Mouse (Mus musculus): ENCODE measurements around the gene Kcnk10. TPM values are rescaled to one million over a fixed set of nuclear protein-coding genes. Genes with fewer than 3 reads are reported as not detected.

The Kcnk10 gene
- polyA plus RNA-seq, 1 experiment from 2014 or later = not detected

GRCm38 (mm10) chr12:98443754-98444153 is 134.4 kb downstream of the Kcnk10 start:
- Histone ChIP-seq H3K79me2 (ENCODE audit: inconsistent target) (no peaks in the 10 kb centered on the region), H3K36me3 (ENCODE audit: inconsistent target) (no peaks in the 10 kb centered on the region), H3K4me3 (ENCODE audit: inconsistent target) (no peak overlapping the region), H3K27ac (no peak overlapping the region)
- WGBS (ENCODE audit: missing documents) = 83% methylated on average over 3 of the region's 3 CpGs

- Histone ChIP-seq H3K27ac (no peak overlapping the region), H3K36me3 (ENCODE audit: inconsistent target) (no peaks in the 10 kb centered on the region), H3K4me3 (ENCODE audit: inconsistent target) (no peak overlapping the region), H3K79me2 (ENCODE audit: inconsistent target) (no peaks in the 10 kb centered on the region)
- 60% methylated on average over 2 of the region's 2 CpGs for WGBS (ENCODE audit: missing documents)
These were observed 140.0 kb downstream of the Kcnk10 start for GRCm38 (mm10) chr12:98438080-98438479.

- no peak overlapping the region for H3K4me3 ChIP-seq (ENCODE audit: inconsistent target)
- H3K79me2 ChIP-seq (ENCODE audit: inconsistent target) = no peaks in the 10 kb centered on the region
- H3K27ac ChIP-seq = no peak overlapping the region
- H3K36me3 ChIP-seq (ENCODE audit: inconsistent target) = no peaks in the 10 kb centered on the region
- WGBS (ENCODE audit: missing documents) = 85% methylated on average over 5 of the region's 5 CpGs
These were observed 147.4 kb downstream of the Kcnk10 start for GRCm38 (mm10) chr12:98430683-98431082.

- 61% methylated on average over 7 of the region's 7 CpGs for WGBS (ENCODE audit: missing documents)
- no peak overlapping the region for H3K27ac ChIP-seq
These were observed 156.8 kb downstream of the Kcnk10 start for GRCm38 (mm10) chr12:98421340-98421739.

GRCm38 (mm10) chr12:98419849-98420248 is 158.3 kb downstream of the Kcnk10 start:
- no peaks in the 10 kb centered on the region for H3K36me3 ChIP-seq (ENCODE audit: inconsistent target)
- H3K79me2 ChIP-seq (ENCODE audit: inconsistent target) = no peaks in the 10 kb centered on the region
- 81% methylated on average over 6 of the region's 6 CpGs for WGBS (ENCODE audit: missing documents)
- H3K27ac ChIP-seq = no peak overlapping the region
- H3K4me3 ChIP-seq (ENCODE audit: inconsistent target) = no peak overlapping the region

More at GRCm38 (mm10) chr12:98421340-98421739, 156.8 kb downstream of the Kcnk10 start:
- Histone ChIP-seq H3K36me3 (ENCODE audit: inconsistent target) (no peaks in the 10 kb centered on the region), H3K4me3 (ENCODE audit: inconsistent target) (no peak overlapping the region), H3K79me2 (ENCODE audit: inconsistent target) (no peaks in the 10 kb centered on the region)

- WGBS (ENCODE audit: missing documents) = 68% methylated on average over 2 of the region's 2 CpGs
- Histone ChIP-seq H3K36me3 (ENCODE audit: inconsistent target) (no peaks in the 10 kb centered on the region), H3K4me3 (ENCODE audit: inconsistent target) (no peak overlapping the region), H3K79me2 (ENCODE audit: inconsistent target) (no peaks in the 10 kb centered on the region), H3K27ac (no peak overlapping the region)
These were observed 168.5 kb downstream of the Kcnk10 start for GRCm38 (mm10) chr12:98409580-98409979.

- Histone ChIP-seq H3K27ac (no peak overlapping the region), H3K79me2 (ENCODE audit: inconsistent target) (no peaks in the 10 kb centered on the region), H3K4me3 (ENCODE audit: inconsistent target) (no peak overlapping the region), H3K36me3 (ENCODE audit: inconsistent target) (no peaks in the 10 kb centered on the region)
- WGBS (ENCODE audit: missing documents) = 47% methylated on average over 1 of the region's 1 CpGs
These were observed 171.5 kb downstream of the Kcnk10 start for GRCm38 (mm10) chr12:98406598-98406997.

- no peak overlapping the region for H3K27ac ChIP-seq
- no peak overlapping the region for H3K4me3 ChIP-seq (ENCODE audit: inconsistent target)
- WGBS (ENCODE audit: missing documents) = 93% methylated on average over 4 of the region's 4 CpGs
- H3K79me2 ChIP-seq (ENCODE audit: inconsistent target) = no peaks in the 10 kb centered on the region
- H3K36me3 ChIP-seq (ENCODE audit: inconsistent target) = no peaks in the 10 kb centered on the region
These were observed 172.0 kb downstream of the Kcnk10 start for GRCm38 (mm10) chr12:98406076-98406475.

- Histone ChIP-seq H3K36me3 (ENCODE audit: inconsistent target) (no peaks in the 10 kb centered on the region), H3K4me3 (ENCODE audit: inconsistent target) (no peak overlapping the region), H3K79me2 (ENCODE audit: inconsistent target) (no peaks in the 10 kb centered on the region), H3K27ac (no peak overlapping the region)
- 75% methylated on average over 4 of the region's 4 CpGs for WGBS (ENCODE audit: missing documents)
These were observed 181.5 kb downstream of the Kcnk10 start for GRCm38 (mm10) chr12:98396586-98396985.

GRCm38 (mm10) chr12:98394115-98394514 is 184.0 kb downstream of the Kcnk10 start:
- Histone ChIP-seq H3K4me3 (ENCODE audit: inconsistent target) (no peak overlapping the region), H3K36me3 (ENCODE audit: inconsistent target) (no peaks in the 10 kb centered on the region), H3K79me2 (ENCODE audit: inconsistent target) (no peaks in the 10 kb centered on the region), H3K27ac (no peak overlapping the region)
- 94% methylated on average over 5 of the region's 5 CpGs for WGBS (ENCODE audit: missing documents)

GRCm38 (mm10) chr12:98391347-98391746 is 186.8 kb downstream of the Kcnk10 start:
- no peak overlapping the region for H3K4me3 ChIP-seq (ENCODE audit: inconsistent target)
- WGBS (ENCODE audit: missing documents) = 69% methylated on average over 5 of the region's 5 CpGs
- no peaks in the 10 kb centered on the region for H3K79me2 ChIP-seq (ENCODE audit: inconsistent target)
- no peaks in the 10 kb centered on the region for H3K36me3 ChIP-seq (ENCODE audit: inconsistent target)
- H3K27ac ChIP-seq = no peak overlapping the region

- 89% methylated on average over 4 of the region's 4 CpGs for WGBS (ENCODE audit: missing documents)
- no peak overlapping the region for H3K4me3 ChIP-seq (ENCODE audit: inconsistent target)
- H3K27ac ChIP-seq = no peak overlapping the region
- no peaks in the 10 kb centered on the region for H3K36me3 ChIP-seq (ENCODE audit: inconsistent target)
- H3K79me2 ChIP-seq (ENCODE audit: inconsistent target) = no peaks in the 10 kb centered on the region
These were observed 188.5 kb downstream of the Kcnk10 start for GRCm38 (mm10) chr12:98389618-98390017.

Other genes with a start within 250 kb of the Kcnk10 start
- 3.7 to 6.6 TPM (median 4.3 TPM) in 3 replicates for gene Spata7, start 49.8 kb upstream of the Kcnk10 start, polyA plus RNA-seq (2018)
- gene Ptpn21, start 159.1 kb upstream of the Kcnk10 start, polyA plus RNA-seq (2018) = 5.1 to 9.5 TPM (median 6.2 TPM) in 3 replicates
- gene Zc3h14, start 168.7 kb upstream of the Kcnk10 start, polyA plus RNA-seq (2018) = 40.5 to 58.9 TPM (median 43.7 TPM) in 3 replicates

All from macrophage (primary cell).